Mouse (Mus musculus) adrenal gland, adult 2 months (tissue): ENCODE measurements around the gene Calhm6. TPM values are rescaled to one million over a fixed set of nuclear protein-coding genes. Genes with fewer than 3 reads are reported as not detected.

Experiments
- DNase-seq: peaks from one replicate; pipeline ENCODE4 v3.0.0; 2021
- polyA plus RNA-seq: library from polyadenylated mRNA; depleted of rRNA; stranded (reverse); fragments of >200 nt; gene quantifications from 2 replicates; pipeline ENCODE4 v1.2.3, GENCODE M21; 2012; rRNA removed
- total RNA-seq, 2 experiments: library from RNA; stranded (reverse); gene quantifications; 2 replicates each; pipeline ENCODE4 v1.2.3; 2021

Gene Calhm6
- total and polyA plus RNA-seq, 3 experiments: 1.1 to 3.0 (median 1.8) TPM

- no peak for DNase-seq
Observed at GRCm38 (mm10) chr10:34110863-34111465, 16.8 kb downstream of the Calhm6 start.

GRCm38 (mm10) chr10:34096418-34096883 lies 31.3 kb downstream of the Calhm6 start, which contains the start of gene Calhm5:
Gene Calhm5 (minus strand): TSS chr10:34096519.
- peak; percentile 50 for DNase-seq

- no peak for DNase-seq
Observed at GRCm38 (mm10) chr10:34095964-34096363, 31.8 kb downstream of the Calhm6 start.

- DNase-seq: no peak
Observed at GRCm38 (mm10) chr10:34095147-34095546, 32.6 kb downstream of the Calhm6 start.

- DNase-seq: no peak
Observed at GRCm38 (mm10) chr10:34091888-34092287, 35.9 kb downstream of the Calhm6 start.

- DNase-seq: no peak
Observed at GRCm38 (mm10) chr10:34090481-34090880, 37.3 kb downstream of the Calhm6 start.

- no peak for DNase-seq
Observed at GRCm38 (mm10) chr10:34089517-34089916, 38.3 kb downstream of the Calhm6 start.

GRCm38 (mm10) chr10:34088515-34088914 lies 39.3 kb downstream of the Calhm6 start:
- DNase-seq: no peak

GRCm38 (mm10) chr10:34086514-34086913 lies 41.3 kb downstream of the Calhm6 start:
- no peak for DNase-seq

Other genes starting within 250 kb of the Calhm6 start
- gene Rsph4a, start 222.9 kb downstream of the Calhm6 start, total RNA-seq: under 1 TPM; 0.83 to 0.92 TPM
- gene Rsph4a, start 222.9 kb downstream of the Calhm6 start, polyA plus RNA-seq: 0.04 and 0.08 TPM in 2 replicates
- 10 to 100 TPM; 16.4 to 18.3 TPM for gene Zup1, start 176.7 kb downstream of the Calhm6 start, total RNA-seq
- gene Zup1, start 176.7 kb downstream of the Calhm6 start, polyA plus RNA-seq: 1.6 and 2.2 TPM in 2 replicates
- gene Rwdd1, start 108.4 kb downstream of the Calhm6 start, total RNA-seq: 100 to 1,000 TPM in 1 of 2 experiments, 10 to 100 TPM in 1; 82.1 to 114 TPM
- gene Rwdd1, start 108.4 kb downstream of the Calhm6 start, polyA plus RNA-seq: 87.5 and 95.8 TPM in 2 replicates
- gene Trappc3l, start 90.4 kb downstream of the Calhm6 start, total RNA-seq: not detected
- not detected in 2 replicates for gene Trappc3l, start 90.4 kb downstream of the Calhm6 start, polyA plus RNA-seq
- gene Calhm4, start 83.7 kb downstream of the Calhm6 start, total RNA-seq: not detected
- not detected in 2 replicates for gene Calhm4, start 83.7 kb downstream of the Calhm6 start, polyA plus RNA-seq
- gene Calhm5, start 31.5 kb downstream of the Calhm6 start, total RNA-seq: under 1 TPM; 0.17 to 0.55 TPM
- gene Calhm5, start 31.5 kb downstream of the Calhm6 start, polyA plus RNA-seq: 0.03 TPM in 2 replicates
- gene Dse, start 79.7 kb upstream of the Calhm6 start, total RNA-seq: 10 to 100 TPM; 13.2 to 14.9 TPM
- 3.7 and 4.5 TPM in 2 replicates for gene Dse, start 79.7 kb upstream of the Calhm6 start, polyA plus RNA-seq
- gene Tspyl1, start 154.2 kb upstream of the Calhm6 start, total RNA-seq: 10 to 100 TPM; 54.1 to 69.5 TPM
- 32.5 and 33.7 TPM in 2 replicates for gene Tspyl1, start 154.2 kb upstream of the Calhm6 start, polyA plus RNA-seq
- gene Tspyl4, start 169.5 kb upstream of the Calhm6 start, total RNA-seq: 10 to 100 TPM; 14.9 to 23.0 TPM
- gene Tspyl4, start 169.5 kb upstream of the Calhm6 start, polyA plus RNA-seq: 3.2 and 3.9 TPM in 2 replicates